Mouse (Mus musculus) inflammation-experienced regulatory T-cells, adult 6 months (primary cell): ENCODE data around the gene Bcar1. TPM values are rescaled to one million over a fixed set of nuclear protein-coding genes. Genes with fewer than 3 reads are reported as not detected.

Experiments
- ATAC-seq: one replicate; pipeline ENCODE4 v1.8.0; 2017
- polyA plus RNA-seq, 3 experiments: library from polyadenylated mRNA; unstranded; fragments of 100-300 nt; shearing (Covaris generic); gene quantifications; one replicate each; pipeline ENCODE4 v1.2.1; 2017

The Bcar1 gene
- polyA plus RNA-seq, 3 experiments from 2014 or later, result 0.17 to 0.25 TPM; not detected in 1

DNA sequence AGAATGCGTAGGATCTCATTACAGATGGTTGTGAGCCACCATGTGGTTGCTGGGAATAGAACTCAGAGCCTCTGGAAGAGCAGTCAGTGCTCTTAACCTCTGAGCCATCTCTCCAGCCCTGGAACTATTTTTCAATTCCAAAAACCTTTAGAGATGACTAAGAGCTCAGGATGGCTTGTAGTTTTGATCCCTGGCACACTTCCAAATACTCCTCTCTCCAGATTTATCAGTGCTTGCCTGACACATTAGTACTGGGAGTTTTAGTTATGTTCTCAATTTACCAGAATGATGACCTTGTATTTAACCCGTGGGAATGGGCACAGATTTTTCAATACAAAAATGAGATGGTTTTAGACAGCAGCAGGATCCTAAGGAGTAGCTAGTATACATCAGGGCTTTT lies 76.9 kb downstream of the Bcar1 start:
- ATAC-seq, result no peak

DNA sequence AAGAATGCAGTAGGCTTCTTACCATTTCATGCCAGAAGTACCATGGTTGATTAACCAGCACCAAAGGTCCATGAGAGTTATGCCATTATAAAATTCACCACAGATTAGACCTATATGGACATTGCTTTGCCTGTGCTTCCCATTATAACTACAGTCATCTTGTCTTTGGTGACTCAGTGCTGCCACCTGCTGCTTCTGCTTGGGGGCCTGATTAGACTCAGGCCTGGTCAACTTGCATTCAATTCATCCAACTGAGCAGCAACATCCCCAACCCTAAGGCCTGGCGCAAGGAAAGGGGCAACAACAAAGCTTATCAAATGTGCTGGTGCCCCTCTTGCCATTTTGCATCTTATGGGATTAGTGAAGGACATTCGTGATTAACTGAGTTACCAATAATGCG lies 81.1 kb downstream of the Bcar1 start:
- ATAC-seq, result no peak

Other genes starting within 250 kb of the Bcar1 start
- gene Wdr59, start 221.7 kb downstream of the Bcar1 start, polyA plus RNA-seq, result 1 to 10 TPM; 2.9 to 4.9 (median 4.6) TPM
- gene Znrf1, start 207.7 kb downstream of the Bcar1 start, polyA plus RNA-seq, result 10 to 100 TPM; 12.4 to 58.2 (median 50.7) TPM
- gene Ldhd, start 113.4 kb downstream of the Bcar1 start, polyA plus RNA-seq, result 1 to 10 TPM in 1 of 3 experiments, under 1 TPM in 2; 0.36 to 1.2 (median 0.95) TPM
- gene Zfp1, start 100.4 kb downstream of the Bcar1 start, polyA plus RNA-seq, result 10 to 100 TPM; 15.6 to 46.2 (median 33.0) TPM
- not detected for gene Ctrb1, start 52.8 kb downstream of the Bcar1 start, polyA plus RNA-seq
- 100 to 1,000 TPM; 110 to 121 (median 120) TPM for gene Cfdp1, start 110.5 kb upstream of the Bcar1 start, polyA plus RNA-seq
- 1 to 10 TPM; 5.2 to 7.5 (median 7.2) TPM for gene Tmem170, start 132.9 kb upstream of the Bcar1 start, polyA plus RNA-seq
- gene Chst5, start 166.6 kb upstream of the Bcar1 start, polyA plus RNA-seq, result not detected
- gene Tmem231, start 190.1 kb upstream of the Bcar1 start, polyA plus RNA-seq, result 1 to 10 TPM in 2 of 3 experiments, under 1 TPM in 1; 0.97 to 2.0 (median 1.7) TPM
- 100 to 1,000 TPM; 252 to 286 (median 255) TPM for gene Gabarapl2, start 196.9 kb upstream of the Bcar1 start, polyA plus RNA-seq
- 1 to 10 TPM; 2.7 to 7.7 (median 6.8) TPM for gene Adat1, start 248.5 kb upstream of the Bcar1 start, polyA plus RNA-seq